Mouse (Mus musculus) kidney, embryonic 16.5 days (tissue): ENCODE results near the gene Mrpl37. TPM values are rescaled to one million over a fixed set of nuclear protein-coding genes. Genes with fewer than 3 reads are reported as not detected.

Experiments
- polyA plus RNA-seq: library from polyadenylated mRNA; unstranded; fragments of >200 nt; fragmentation: Nextera tagmentation; extraction: Ambion mirVana; gene quantifications from 2 replicates; pipeline ENCODE4 v1.2.1, GENCODE M21; 2015

Gene Mrpl37
- polyA plus RNA-seq, 1 experiment from 2014 or later: 121 TPM

Other genes starting within 250 kb of the Mrpl37 start
- 66.4 and 79.4 TPM in 2 replicates for gene Ssbp3, start 156.2 kb downstream of the Mrpl37 start, polyA plus RNA-seq
- gene Cyb5rl, start 120 bp upstream of the Mrpl37 start, polyA plus RNA-seq: 13.4 and 14.4 TPM in 2 replicates
- 0.17 and 0.24 TPM in 2 replicates for gene Cdcp2, start 30.0 kb upstream of the Mrpl37 start, polyA plus RNA-seq
- 523 and 557 TPM in 2 replicates for gene Tmem59, start 111.5 kb upstream of the Mrpl37 start, polyA plus RNA-seq
- gene Tceanc2, start 112.2 kb upstream of the Mrpl37 start, polyA plus RNA-seq: 22.1 and 29.7 TPM in 2 replicates
- not detected in 2 replicates for gene Ldlrad1, start 142.3 kb upstream of the Mrpl37 start, polyA plus RNA-seq
- 96.2 and 108 TPM in 2 replicates for gene Lrrc42, start 186.7 kb upstream of the Mrpl37 start, polyA plus RNA-seq
- gene Hspb11, start 186.7 kb upstream of the Mrpl37 start, polyA plus RNA-seq: 32.8 and 34.1 TPM in 2 replicates
- 0.47 and 0.68 TPM in 2 replicates for gene Dio1, start 240.3 kb upstream of the Mrpl37 start, polyA plus RNA-seq
- 54.7 and 57.3 TPM in 2 replicates for gene Yipf1, start 247.5 kb upstream of the Mrpl37 start, polyA plus RNA-seq